12 mouse cellular contexts compared by ENCODE assay signal in genomic region chr2:157049831-157050243, GRCm38 (mm10). TPM values are rescaled to one million over a fixed set of nuclear protein-coding genes. Genes with fewer than 3 reads are reported as not detected.
DNase-seq lines count a peak whose midpoint lies in the region; ATAC-seq and TF ChIP-seq lines count a peak whose summit lies in the region.
"Had no signal": no experiment of that assay in that cellular context is flagged by ENCODE, and none has a peak within 500 bp of the region (broad histone marks: within the 10 kb centered on the region; RNA-seq: fewer than 3 reads in every experiment).

No protein-coding gene starts in this region.

- no peaks in the 10 kb centered on the region for H3K9me3 ChIP-seq in lung, embryonic 14.5 days (ENCODE audit: low read depth, low read length)
- no peaks in the 10 kb centered on the region for H3K9me3 ChIP-seq in limb, embryonic 15.5 days
- H3K9me3 ChIP-seq: embryonic facial prominence, embryonic 12.5 days; liver, embryonic 13.5 days had no signal

- H3K4me3 ChIP-seq in lung, embryonic 14.5 days (ENCODE audit: low read depth, low read length) = no peak overlapping the region
- H3K4me3 ChIP-seq in limb, embryonic 15.5 days = no peak overlapping the region
- H3K4me3 ChIP-seq: embryonic facial prominence, embryonic 12.5 days; liver, embryonic 13.5 days had no signal

- DNase-seq in lung, embryonic 14.5 days = peak; percentile 59
- DNase-seq in lung, postnatal 36 days = no peak
- DNase-seq in frontal cortex, postnatal 10 days (ENCODE audit: low spot score in 2 of 2) = peak; percentile 65 to 82
- DNase-seq in right cerebral cortex, postnatal 10 days (ENCODE audit: low spot score in 2 of 2) = peak; percentile 83 to 92
- no peak for DNase-seq in adrenal gland, postnatal 36 days
- no peak for DNase-seq in thymus, postnatal 14 days
- no peak for DNase-seq in adrenal gland, postnatal 25 days
- DNase-seq: heart, postnatal 4 days; liver, embryonic 13.5 days had no signal

- no peak overlapping the region for H3K4me2 ChIP-seq in lung, embryonic 14.5 days
- no peak overlapping the region for H3K4me2 ChIP-seq in limb, embryonic 15.5 days
- H3K4me2 ChIP-seq: embryonic facial prominence, embryonic 12.5 days; liver, embryonic 13.5 days had no signal

- no peak overlapping the region for H3K27ac ChIP-seq in lung, embryonic 14.5 days (ENCODE audit: low read depth)
- H3K27ac ChIP-seq in limb, embryonic 15.5 days = 0 out of 2 replicates have a peak overlapping the region, but pooled peaks have one; percentile 3
- H3K27ac ChIP-seq: embryonic facial prominence, embryonic 12.5 days; liver, embryonic 13.5 days had no signal

- H3K4me1 ChIP-seq in lung, embryonic 14.5 days (ENCODE audit: insufficient read depth) = no peaks in the 10 kb centered on the region
- H3K4me1 ChIP-seq in limb, embryonic 15.5 days = peaks cover 34% of the 10 kb centered on the region
- H3K4me1 ChIP-seq: embryonic facial prominence, embryonic 12.5 days; liver, embryonic 13.5 days had no signal

- 49% methylated on average over 8 of the region's 8 CpGs for WGBS in lung, embryonic 14.5 days
- 76% methylated on average over 8 of the region's 8 CpGs for WGBS in limb, embryonic 15.5 days

- no peaks in the 10 kb centered on the region for H3K27me3 ChIP-seq in lung, embryonic 14.5 days (ENCODE audit: insufficient read depth, low read length)
- no peaks in the 10 kb centered on the region for H3K27me3 ChIP-seq in limb, embryonic 15.5 days
- H3K27me3 ChIP-seq: embryonic facial prominence, embryonic 12.5 days; liver, embryonic 13.5 days had no signal

- H3K9ac ChIP-seq in lung, embryonic 14.5 days = no peak overlapping the region
- no peak overlapping the region for H3K9ac ChIP-seq in limb, embryonic 15.5 days
- H3K9ac ChIP-seq: embryonic facial prominence, embryonic 12.5 days; liver, embryonic 13.5 days had no signal

- TF ChIP-seq CTCF in lung, embryonic 14.5 days (IDR thresholded peaks at IDR 0.05; ENCODE audit: low read depth) = no peak

- peaks cover 69% of the 10 kb centered on the region for H3K36me3 ChIP-seq in lung, embryonic 14.5 days (ENCODE audit: insufficient read depth)
- peaks cover 65% of the 10 kb centered on the region for H3K36me3 ChIP-seq in limb, embryonic 15.5 days

- ATAC-seq in lung, embryonic 14.5 days (ENCODE audit: insufficient read depth) = no peak
- ATAC-seq in limb, embryonic 15.5 days (ENCODE audit: insufficient number of reproducible peaks, low FRiP score, low TSS enrichment, low read depth) = no peak

RNA-seq across cellular contexts. Expression of gene Soga1, which starts 29.2 kb away (rescaled TPM):
- polyA plus RNA-seq in lung, embryonic 14.5 days (2014; fragmentation: Nextera tagmentation; extraction: Ambion mirVana) = 8.6 and 8.9 TPM in 2 replicates
- polyA plus RNA-seq in limb, embryonic 15.5 days (2015; fragmentation: Nextera tagmentation; extraction: Ambion mirVana) = 2.3 and 2.9 TPM in 2 replicates
- 10 to 100 TPM; 36.3 to 38.7 TPM for total RNA-seq in adrenal gland, postnatal 36 days (2021)
- total RNA-seq in adrenal gland, postnatal 25 days (2021) = 45.8 and 49.1 TPM in 2 replicates

RNA-seq across cellular contexts. Expression of gene Tldc2, which starts 37.0 kb away (rescaled TPM):
- not detected in 2 replicates for polyA plus RNA-seq in lung, embryonic 14.5 days (2014; fragmentation: Nextera tagmentation; extraction: Ambion mirVana)
- polyA plus RNA-seq in limb, embryonic 15.5 days (2015; fragmentation: Nextera tagmentation; extraction: Ambion mirVana) = not detected in 2 replicates
- not detected for total RNA-seq in adrenal gland, postnatal 36 days (2021)
- total RNA-seq in adrenal gland, postnatal 25 days (2021) = not detected in 2 replicates
- total RNA-seq: heart, postnatal 4 days had no signal
- polyA plus RNA-seq: embryonic facial prominence, embryonic 12.5 days; liver, embryonic 13.5 days; spleen, adult 2 months had no signal

RNA-seq across cellular contexts. Expression of gene Dsn1, which starts 42.9 kb away (rescaled TPM):
- 44.2 and 46.6 TPM in 2 replicates for polyA plus RNA-seq in lung, embryonic 14.5 days (2014; fragmentation: Nextera tagmentation; extraction: Ambion mirVana)
- polyA plus RNA-seq in limb, embryonic 15.5 days (2015; fragmentation: Nextera tagmentation; extraction: Ambion mirVana) = 29.5 and 31.6 TPM in 2 replicates
- total RNA-seq in adrenal gland, postnatal 36 days (2021) = 1 to 10 TPM; 4.4 to 7.2 TPM
- 5.9 and 7.8 TPM in 2 replicates for total RNA-seq in adrenal gland, postnatal 25 days (2021)

RNA-seq across cellular contexts. Expression of gene Ndrg3, which starts 58.0 kb away (rescaled TPM):
- 43.7 TPM in 2 replicates for polyA plus RNA-seq in lung, embryonic 14.5 days (2014; fragmentation: Nextera tagmentation; extraction: Ambion mirVana)
- polyA plus RNA-seq in limb, embryonic 15.5 days (2015; fragmentation: Nextera tagmentation; extraction: Ambion mirVana) = 52.2 and 54.0 TPM in 2 replicates
- total RNA-seq in adrenal gland, postnatal 36 days (2021) = 10 to 100 TPM; 59.8 to 64.1 TPM
- total RNA-seq in adrenal gland, postnatal 25 days (2021) = 49.6 and 55.3 TPM in 2 replicates

Comparison
In these comparisons a context has a peak if more than half of its experiments do, and no peak if none do; other contexts are left out.
1. DNase-seq: peak in lung, embryonic 14.5 days (single experiment), frontal cortex, postnatal 10 days (2 of 2) and right cerebral cortex, postnatal 10 days (2 of 2); none in lung, postnatal 36 days (single experiment), adrenal gland, postnatal 36 days (0 of 2), thymus, postnatal 14 days (single experiment) and adrenal gland, postnatal 25 days (single experiment).